ENCODE assay signal across 8 mouse cellular contexts in genomic region chr16:46497686-46498420, GRCm38 (mm10). TPM values are rescaled to one million over a fixed set of nuclear protein-coding genes. Genes with fewer than 3 reads are reported as not detected.
DNase-seq lines count a peak whose midpoint lies in the region; ATAC-seq and TF ChIP-seq lines count a peak whose summit lies in the region.

No protein-coding gene starts in this region.

- TF ChIP-seq CTCF in testis, adult 2 months (IDR thresholded peaks at IDR 0.05; ENCODE audit: control insufficient read depth, insufficient read depth, insufficient replicate concordance, low read depth, low read length): no peak
- TF ChIP-seq CTCF in liver, embryonic 14.5 days (IDR thresholded peaks at IDR 0.05; ENCODE audit: low read depth): no peak

- no peak for TF ChIP-seq POLR2A in testis, adult 2 months (IDR thresholded peaks at IDR 0.05; ENCODE audit: control insufficient read depth, low read depth, low read length)

- H3K27ac ChIP-seq in testis, adult 2 months (ENCODE audit: control insufficient read depth, insufficient read depth, low read depth, low read length): peak overlapping the region; percentile 89
- H3K27ac ChIP-seq in kidney, embryonic 14.5 days (ENCODE audit: low read depth, low read length): peak overlapping the region; percentile 98
- no peak overlapping the region for H3K27ac ChIP-seq in liver, embryonic 14.5 days

- H3K9ac ChIP-seq in kidney, embryonic 14.5 days (ENCODE audit: low read depth, low read length): peak overlapping the region; percentile 96
- H3K9ac ChIP-seq in liver, embryonic 14.5 days (replicated peaks): no peak overlapping the region

- peaks cover 8% of the 10 kb centered on the region for H3K4me1 ChIP-seq in testis, adult 2 months (ENCODE audit: control insufficient read depth, insufficient read depth, low read length)
- peaks cover 9% of the 10 kb centered on the region for H3K4me1 ChIP-seq in kidney, embryonic 14.5 days (ENCODE audit: control insufficient read depth, insufficient read depth, low read length)
- H3K4me1 ChIP-seq in liver, embryonic 14.5 days (replicated peaks; ENCODE audit: control insufficient read depth in 2 of 2, insufficient read depth in 2 of 2, low read length in 1 of 2): peaks cover 0 to 4% of the 10 kb centered on the region in 2 experiments; a peak in 2 of 4 replicates

- no peaks in the 10 kb centered on the region for H3K9me3 ChIP-seq in kidney, embryonic 14.5 days (ENCODE audit: control insufficient read depth, low read length)
- no peaks in the 10 kb centered on the region for H3K9me3 ChIP-seq in liver, embryonic 14.5 days (ENCODE audit: control insufficient read depth, low read length)

- H3K27me3 ChIP-seq in testis, adult 2 months (ENCODE audit: control insufficient read depth, insufficient read depth, low read length): no peaks in the 10 kb centered on the region
- no peaks in the 10 kb centered on the region for H3K27me3 ChIP-seq in kidney, embryonic 14.5 days (ENCODE audit: control insufficient read depth, insufficient read depth, low read length)
- peaks cover 44% of the 10 kb centered on the region for H3K27me3 ChIP-seq in liver, embryonic 14.5 days (ENCODE audit: control insufficient read depth, insufficient read depth, low read length)

- DNase-seq in testis, postnatal 10 days (ENCODE audit: low spot score): no peak
- DNase-seq in cerebellum, postnatal 36 days: peak; percentile 39 to 62
- peak; percentile 4 for DNase-seq in heart, adult 8-10 months (ENCODE audit: low spot score)
- no peak for DNase-seq in liver, embryonic 14.5 days (ENCODE audit: low read depth in 3 of 3, low spot score in 3 of 3)
- DNase-seq in retina, postnatal 1 day: peak; percentile 61
- DNase-seq in spleen, adult 18-20 months: no peak

- WGBS in kidney, embryonic 14.5 days: under 1% methylated on average over 32 of the region's 32 CpGs
- 3% methylated on average over 32 of the region's 32 CpGs for WGBS in liver, embryonic 14.5 days (ENCODE audit: insufficient replicate concordance)

- H3K4me2 ChIP-seq in kidney, embryonic 14.5 days (replicated peaks; ENCODE audit: low read depth, low read length): peak overlapping the region; percentile 88
- peak overlapping the region; percentile 59 for H3K4me2 ChIP-seq in liver, embryonic 14.5 days (ENCODE audit: low read depth)

- peak overlapping the region; percentile 87 for H3K4me3 ChIP-seq in testis, adult 2 months (ENCODE audit: control insufficient read depth, low read depth, low read length)
- H3K4me3 ChIP-seq in kidney, embryonic 14.5 days (ENCODE audit: low read length): peak overlapping the region; percentile 88
- H3K4me3 ChIP-seq in liver, embryonic 14.5 days (ENCODE audit: insufficient read depth in 1 of 2, low read depth in 2 of 2, low read length in 2 of 2): peak overlapping the region; percentile 50 to 70

- no peak; the same call in 1 of the 2 replicates for ATAC-seq in kidney, embryonic 14.5 days (ENCODE audit: low FRiP score, low TSS enrichment)
- no peak for ATAC-seq in liver, embryonic 14.5 days (ENCODE audit: insufficient read depth)

- TF ChIP-seq EP300 in liver, embryonic 14.5 days (IDR thresholded peaks at IDR 0.05; ENCODE audit: low read depth): no peak

- no peaks in the 10 kb centered on the region for H3K36me3 ChIP-seq in testis, adult 2 months (ENCODE audit: control insufficient read depth, insufficient read depth, low read length)
- H3K36me3 ChIP-seq in kidney, embryonic 14.5 days (ENCODE audit: control insufficient read depth, insufficient read depth, low read length): no peaks in the 10 kb centered on the region
- no peaks in the 10 kb centered on the region for H3K36me3 ChIP-seq in liver, embryonic 14.5 days (replicated peaks; ENCODE audit: control insufficient read depth, insufficient read depth, low read depth)

RNA-seq across cellular contexts. Expression of gene Nectin3, which starts 0.5 kb away (rescaled TPM):
- 163 and 197 TPM in 2 replicates for polyA plus RNA-seq in testis, adult 2 months (2012; rRNA removed)
- 1 to 10 TPM; 5.8 to 7.5 (median 6.0) TPM for total RNA-seq in heart, adult 8-10 months (2022)
- 43.5 and 50.9 TPM in 2 replicates for polyA plus RNA-seq in kidney, embryonic 14.5 days (2014; fragmentation: Nextera tagmentation; extraction: Ambion mirVana)
- polyA plus RNA-seq in liver, embryonic 14.5 days (2012; rRNA removed): 2.0 and 2.5 TPM in 2 replicates
- polyA plus RNA-seq in liver, embryonic 14.5 days (2014; fragmentation: Nextera tagmentation; extraction: Ambion mirVana): 4.6 and 5.1 TPM in 2 replicates

Comparison
In these comparisons a context has a peak if more than half of its experiments do, and no peak if none do; other contexts are left out.
1. DNase-seq: peak in cerebellum, postnatal 36 days (2 of 2), heart, adult 8-10 months (single experiment) and retina, postnatal 1 day (single experiment); none in testis, postnatal 10 days (single experiment), liver, embryonic 14.5 days (0 of 3) and spleen, adult 18-20 months (0 of 2).
2. Peak in every context shown above with its lines, with median percentiles within 50 percentile points of each other: H3K4me3 ChIP-seq.